Mouse (Mus musculus): ENCODE data around the gene Fjx1.

DNA sequence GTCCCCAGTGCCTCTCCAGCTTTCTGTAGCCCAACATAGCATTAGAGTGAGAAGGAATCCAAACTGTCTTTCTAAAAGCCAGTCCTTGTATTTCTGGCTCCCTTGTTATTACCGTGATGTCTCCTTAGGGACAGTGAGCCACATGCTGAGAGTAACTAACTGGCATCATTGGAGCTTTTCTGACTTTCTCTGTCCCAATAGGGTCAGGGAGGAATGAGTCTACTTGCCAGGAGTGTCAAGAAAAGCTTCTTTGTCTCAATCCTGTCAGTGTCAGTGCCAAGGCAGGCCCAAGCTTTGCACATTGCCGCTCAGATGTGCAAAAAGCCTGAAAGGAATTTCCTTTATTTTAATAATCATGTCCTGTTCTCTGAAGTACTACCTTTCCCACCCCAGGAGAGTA, 23.8 kb upstream of the Fjx1 start:
- no peak for TF ChIP-seq POLR2A (IDR thresholded peaks at IDR 0.05; ENCODE audit: borderline replicate concordance, low read depth, low read length)
- no peak for TF ChIP-seq CTCF (IDR thresholded peaks at IDR 0.05; ENCODE audit: low read depth, low read length)

All from bone marrow macrophage, adult 2 months (primary cell).